8 mouse cellular contexts compared by ENCODE assay signal in the genomic region with DNA sequence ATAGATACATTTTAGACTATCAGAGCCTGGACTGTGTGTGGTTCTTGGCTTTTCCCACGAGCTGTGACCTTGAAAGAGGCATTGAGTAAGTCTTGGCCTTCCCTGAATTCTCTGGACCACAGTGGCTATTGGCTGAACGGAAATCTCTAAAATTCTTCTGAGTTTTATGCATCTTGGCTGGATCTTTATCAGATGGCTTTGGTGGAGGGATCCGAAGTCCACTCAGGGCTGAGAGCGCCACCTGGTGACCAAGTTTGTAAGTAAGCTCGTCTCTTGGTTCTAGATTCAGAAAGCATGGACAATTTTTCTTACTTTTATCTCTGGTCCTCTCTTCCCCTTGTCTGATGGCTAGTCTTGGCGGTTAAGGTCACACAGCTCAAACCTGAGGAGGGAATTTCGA. TPM values are rescaled to one million over a fixed set of nuclear protein-coding genes. Genes with fewer than 3 reads are reported as not detected.
DNase-seq lines count a peak whose midpoint lies in the region; ATAC-seq and TF ChIP-seq lines count a peak whose summit lies in the region.

No protein-coding gene starts in this region.

- no peak overlapping the region for H3K4me3 ChIP-seq in forebrain, embryonic 11.5 days (ENCODE audit: low read depth, low read length)
- no peak overlapping the region for H3K4me3 ChIP-seq in forebrain, embryonic 15.5 days
- H3K4me3 ChIP-seq in heart, postnatal 0 days (ENCODE audit: low read depth, low read length): no peak overlapping the region

- H3K9ac ChIP-seq in forebrain, embryonic 11.5 days (ENCODE audit: low read length): no peak overlapping the region
- no peak overlapping the region for H3K9ac ChIP-seq in forebrain, embryonic 15.5 days (replicated peaks)
- no peak overlapping the region for H3K9ac ChIP-seq in heart, postnatal 0 days (replicated peaks; ENCODE audit: low read depth, low read length)

- in situ Hi-C loops in Patski (cut with MboI; ENCODE audit: low pct_unique_long_range_greater_than_20kb): loop anchor here (5.0 kb wide), 2 partner anchors 187 to 188 kb away; a partner anchor contains a TSS

- H3K36me3 ChIP-seq in forebrain, embryonic 11.5 days (ENCODE audit: control insufficient read depth, insufficient read depth, low read length): no peaks in the 10 kb centered on the region
- H3K36me3 ChIP-seq in forebrain, embryonic 15.5 days: no peaks in the 10 kb centered on the region
- H3K36me3 ChIP-seq in heart, postnatal 0 days (replicated peaks; ENCODE audit: control insufficient read depth, insufficient read depth, low read length): no peaks in the 10 kb centered on the region

- H3K4me2 ChIP-seq in forebrain, embryonic 11.5 days (ENCODE audit: low read depth, low read length, severe bottlenecking): no peak overlapping the region
- H3K4me2 ChIP-seq in forebrain, embryonic 15.5 days (replicated peaks): no peak overlapping the region
- no peak overlapping the region for H3K4me2 ChIP-seq in heart, postnatal 0 days (ENCODE audit: low read depth, low read length)

- POLR2A ChIA-PET in Patski (lab: Charles Lee): interaction anchor here (2.5 kb wide), 1 partner anchor 186 kb away, joined by 6 read pairs; a partner anchor contains a TSS

- no peaks in the 10 kb centered on the region for H3K4me1 ChIP-seq in forebrain, embryonic 11.5 days (replicated peaks; ENCODE audit: control insufficient read depth, insufficient read depth, low read length)
- H3K4me1 ChIP-seq in forebrain, embryonic 15.5 days: no peaks in the 10 kb centered on the region
- H3K4me1 ChIP-seq in heart, postnatal 0 days (ENCODE audit: control insufficient read depth, insufficient read depth): 0 out of 2 replicates have a peak, but pooled peaks cover 8% of the 10 kb centered on the region

- no peak overlapping the region for H3K27ac ChIP-seq in forebrain, embryonic 11.5 days (ENCODE audit: low read depth, low read length)
- no peak overlapping the region for H3K27ac ChIP-seq in forebrain, embryonic 15.5 days (replicated peaks)
- no peak overlapping the region for H3K27ac ChIP-seq in heart, postnatal 0 days (ENCODE audit: low read depth)

- no peak for ATAC-seq in forebrain, embryonic 11.5 days (replicated peaks; ENCODE audit: low FRiP score)
- ATAC-seq in forebrain, embryonic 15.5 days (replicated peaks): no peak
- ATAC-seq in Patski: peak; percentile 58
- ATAC-seq in heart, postnatal 0 days (ENCODE audit: insufficient read depth, low read depth): no peak

- peak; percentile 89 for TF ChIP-seq CTCF in Patski (IDR thresholded peaks at IDR 0.05)
- peak; percentile 51 for TF ChIP-seq CTCF in heart, postnatal 0 days (IDR thresholded peaks at IDR 0.05; ENCODE audit: low read depth)

- H3K9me3 ChIP-seq in forebrain, embryonic 11.5 days (ENCODE audit: control insufficient read depth, low read length): no peaks in the 10 kb centered on the region
- H3K9me3 ChIP-seq in forebrain, embryonic 15.5 days: no peaks in the 10 kb centered on the region
- H3K9me3 ChIP-seq in heart, postnatal 0 days (replicated peaks; ENCODE audit: control insufficient read depth, low read length): 0 out of 2 replicates have a peak, but pooled peaks cover 2% of the 10 kb centered on the region

- WGBS in forebrain, embryonic 11.5 days: 78% methylated on average over 7 of the region's 7 CpGs
- 76% methylated on average over 7 of the region's 7 CpGs for WGBS in forebrain, embryonic 15.5 days
- WGBS in heart, postnatal 0 days: 60% methylated on average over 7 of the region's 7 CpGs

- CTCF ChIA-PET in Patski (lab: Charles Lee): interaction anchor here (0.8 to 6.1 kb wide), 29 partner anchors 9 to 1282 kb away, joined by 3 to 101 read pairs (median 4); a partner anchor contains a TSS

- TF ChIP-seq EP300 in heart, postnatal 0 days (IDR thresholded peaks at IDR 0.05; ENCODE audit: low read depth): no peak

- peak; percentile 68 for DNase-seq in forebrain, embryonic 11.5 days (ENCODE audit: low spot score)
- no peak for DNase-seq in Patski (ENCODE audit: low read depth, low spot score)
- DNase-seq in cerebellum, postnatal 14 days: peak; percentile 86 to 93
- DNase-seq in heart, postnatal 0 days (ENCODE audit: low spot score): no peak
- DNase-seq in layer of hippocampus, postnatal 36 days: peak; percentile 50 to 54
- DNase-seq in monocyte, adult 2 months (ENCODE audit: low read depth in 1 of 2, low spot score in 2 of 2): peak; percentile 13 to 38
- peak; percentile 65 to 89 for DNase-seq in spleen, postnatal 4 days (ENCODE audit: low spot score in 2 of 2)

- no peaks in the 10 kb centered on the region for H3K27me3 ChIP-seq in forebrain, embryonic 11.5 days (ENCODE audit: control insufficient read depth, insufficient read depth, low read length)
- H3K27me3 ChIP-seq in forebrain, embryonic 15.5 days: no peaks in the 10 kb centered on the region
- H3K27me3 ChIP-seq in Patski: no peaks in the 10 kb centered on the region
- H3K27me3 ChIP-seq in heart, postnatal 0 days (ENCODE audit: control insufficient read depth, insufficient read depth, low read length): no peaks in the 10 kb centered on the region

RNA-seq across cellular contexts. Expression of a gene that starts 13.9 kb away (rescaled TPM):
- 2.3 and 2.5 TPM in 2 replicates for polyA plus RNA-seq in forebrain, embryonic 11.5 days (2014; fragmentation: Nextera tagmentation; extraction: Ambion mirVana)
- polyA plus RNA-seq in forebrain, embryonic 15.5 days (2015; fragmentation: Nextera tagmentation; extraction: Ambion mirVana): 1.4 and 1.7 TPM in 2 replicates
- polyA plus RNA-seq in Patski (2021): 46.8 TPM
- total RNA-seq in heart, postnatal 0 days (2014; rRNA removed; ENCODE audit: low replicate concordance): 11.6 and 13.1 TPM in 2 replicates
- 7.0 and 7.2 TPM in 2 replicates for polyA plus RNA-seq in heart, postnatal 0 days (2015; fragmentation: Nextera tagmentation; extraction: Ambion mirVana)
- 1 to 10 TPM; 1.9 to 2.6 TPM for total RNA-seq in layer of hippocampus, postnatal 36 days (2021)

RNA-seq across cellular contexts. Expression of a gene that starts 17.5 kb away (rescaled TPM):
- 881 and 979 TPM in 2 replicates for polyA plus RNA-seq in forebrain, embryonic 11.5 days (2014; fragmentation: Nextera tagmentation; extraction: Ambion mirVana)
- 1,178 and 1,180 TPM in 2 replicates for polyA plus RNA-seq in forebrain, embryonic 15.5 days (2015; fragmentation: Nextera tagmentation; extraction: Ambion mirVana)
- 829 TPM for polyA plus RNA-seq in Patski (2021)
- 871 and 905 TPM in 2 replicates for total RNA-seq in heart, postnatal 0 days (2014; rRNA removed; ENCODE audit: low replicate concordance)
- polyA plus RNA-seq in heart, postnatal 0 days (2015; fragmentation: Nextera tagmentation; extraction: Ambion mirVana): 527 and 544 TPM in 2 replicates
- 100 to 1,000 TPM; 673 to 712 TPM for total RNA-seq in layer of hippocampus, postnatal 36 days (2021)

RNA-seq across cellular contexts. Expression of a gene that starts 52.2 kb away (rescaled TPM):
- 75.4 and 86.0 TPM in 2 replicates for polyA plus RNA-seq in forebrain, embryonic 11.5 days (2014; fragmentation: Nextera tagmentation; extraction: Ambion mirVana)
- 196 and 213 TPM in 2 replicates for polyA plus RNA-seq in forebrain, embryonic 15.5 days (2015; fragmentation: Nextera tagmentation; extraction: Ambion mirVana)
- 197 TPM for polyA plus RNA-seq in Patski (2021)
- 137 and 139 TPM in 2 replicates for total RNA-seq in heart, postnatal 0 days (2014; rRNA removed; ENCODE audit: low replicate concordance)
- 77.4 and 83.2 TPM in 2 replicates for polyA plus RNA-seq in heart, postnatal 0 days (2015; fragmentation: Nextera tagmentation; extraction: Ambion mirVana)
- total RNA-seq in layer of hippocampus, postnatal 36 days (2021): 100 to 1,000 TPM; 262 to 273 TPM

Comparison
In these comparisons a context has a peak if more than half of its experiments do, and no peak if none do; other contexts are left out.
1. DNase-seq: peak in forebrain, embryonic 11.5 days (single experiment), cerebellum, postnatal 14 days (2 of 2), layer of hippocampus, postnatal 36 days (2 of 2), monocyte, adult 2 months (2 of 2) and spleen, postnatal 4 days (2 of 2); none in Patski (single experiment) and heart, postnatal 0 days (single experiment).